Comparison of ENCODE assay signal across 8 mouse cellular contexts in genomic region chr11:115765103-115765606, GRCm38 (mm10). TPM values are rescaled to one million over a fixed set of nuclear protein-coding genes. Genes with fewer than 3 reads are reported as not detected.
DNase-seq lines count a peak whose midpoint lies in the region; ATAC-seq and TF ChIP-seq lines count a peak whose summit lies in the region.

TSS of gene Tmem94 (plus strand) at chr11:115765433.

- peak; percentile 98 for ATAC-seq in embryonic facial prominence, embryonic 14.5 days (ENCODE audit: low read depth)
- ATAC-seq in limb, embryonic 13.5 days (ENCODE audit: low FRiP score, low read depth), result peak; percentile 98
- peak; percentile 97 for ATAC-seq in midbrain, embryonic 16.5 days

- H3K27ac ChIP-seq in embryonic facial prominence, embryonic 14.5 days (replicated peaks; ENCODE audit: low read depth, low read length), result peak within 1 kb of the TSS; percentile 93
- H3K27ac ChIP-seq in heart, adult 2 months, result peak within 1 kb of the TSS; percentile 97
- H3K27ac ChIP-seq in limb, embryonic 13.5 days, result peak within 1 kb of the TSS; percentile 91
- H3K27ac ChIP-seq in midbrain, embryonic 16.5 days (ENCODE audit: low read length), result peak within 1 kb of the TSS; percentile 88

- H3K4me2 ChIP-seq in embryonic facial prominence, embryonic 14.5 days (ENCODE audit: low read depth, low read length), result peak within 1 kb of the TSS; percentile 76
- H3K4me2 ChIP-seq in limb, embryonic 13.5 days (replicated peaks), result peak within 1 kb of the TSS; percentile 80
- H3K4me2 ChIP-seq in midbrain, embryonic 16.5 days (ENCODE audit: low read length), result peak within 1 kb of the TSS; percentile 71

- 0 out of 2 replicates have a peak, but pooled peaks cover under 1% of the 10 kb centered on the region for H3K79me2 ChIP-seq in heart, adult 2 months (replicated peaks; ENCODE audit: control insufficient read depth, insufficient read depth, low read length)

- no peak for TF ChIP-seq EP300 in heart, adult 2 months (IDR thresholded peaks at IDR 0.05; ENCODE audit: insufficient read depth, low read depth, low read length)

- peak within 1 kb of the TSS; percentile 93 for H3K9ac ChIP-seq in embryonic facial prominence, embryonic 14.5 days (ENCODE audit: low read depth, low read length)
- H3K9ac ChIP-seq in heart, adult 2 months (ENCODE audit: low read depth, low read length), result peak within 1 kb of the TSS; percentile 96
- peak within 1 kb of the TSS; percentile 92 for H3K9ac ChIP-seq in limb, embryonic 13.5 days
- peak within 1 kb of the TSS; percentile 89 for H3K9ac ChIP-seq in midbrain, embryonic 16.5 days (ENCODE audit: low read depth, low read length)

- DNase-seq in 3T3-L1 (ENCODE audit: low read depth, low spot score), result peak; percentile 98
- DNase-seq in adrenal gland, postnatal 4 days (ENCODE audit: low spot score in 2 of 2), result peak; percentile 92 to 93
- peak; percentile 98 for DNase-seq in embryonic facial prominence, embryonic 14.5 days (ENCODE audit: low spot score)
- peak; percentile 96 for DNase-seq in heart, adult 2 months
- DNase-seq in kidney, adult 8-10 months, result peak; percentile 96 to 97
- DNase-seq in spleen, postnatal 10 days (ENCODE audit: low spot score in 2 of 2), result peak; percentile 93 to 95

- H3K27me3 ChIP-seq in embryonic facial prominence, embryonic 14.5 days (replicated peaks; ENCODE audit: control insufficient read depth, insufficient read depth, low read length), result no peaks in the 10 kb centered on the region
- no peaks in the 10 kb centered on the region for H3K27me3 ChIP-seq in heart, adult 2 months (ENCODE audit: control insufficient read depth, insufficient read depth, low read length)
- H3K27me3 ChIP-seq in limb, embryonic 13.5 days, result no peaks in the 10 kb centered on the region
- H3K27me3 ChIP-seq in midbrain, embryonic 16.5 days (ENCODE audit: control insufficient read depth, insufficient read depth, low read depth, low read length), result no peaks in the 10 kb centered on the region

- intact Hi-C loops in heart, adult 2 months (cut with DNase I), result loop anchor here (5.0 kb wide), 1 partner anchor 43 kb away; no protein-coding TSS in a partner anchor

- TF ChIP-seq POLR2A in heart, adult 2 months (IDR thresholded peaks at IDR 0.05; ENCODE audit: insufficient read depth, low read depth, low read length), result peak; percentile 69

- H3K4me3 ChIP-seq in embryonic facial prominence, embryonic 14.5 days (ENCODE audit: low read depth, low read length), result peak within 1 kb of the TSS; percentile 84
- H3K4me3 ChIP-seq in heart, adult 2 months, result peak within 1 kb of the TSS; percentile 99
- peak within 1 kb of the TSS; percentile 85 for H3K4me3 ChIP-seq in limb, embryonic 13.5 days
- peak within 1 kb of the TSS; percentile 74 for H3K4me3 ChIP-seq in midbrain, embryonic 16.5 days (ENCODE audit: low read depth, low read length)

- WGBS in embryonic facial prominence, embryonic 14.5 days, result under 1% methylated on average over 32 of the region's 32 CpGs
- under 1% methylated on average over 32 of the region's 32 CpGs for WGBS in heart, adult 2 months
- 0% methylated on average over 32 of the region's 32 CpGs for WGBS in limb, embryonic 13.5 days
- 0% methylated on average over 28 of the region's 32 CpGs for WGBS in midbrain, embryonic 16.5 days

- H3K4me1 ChIP-seq in embryonic facial prominence, embryonic 14.5 days (ENCODE audit: control insufficient read depth, insufficient read depth, low read length), result peaks cover 14% of the 10 kb centered on the region
- peaks cover 8% of the 10 kb centered on the region for H3K4me1 ChIP-seq in heart, adult 2 months (ENCODE audit: control insufficient read depth, insufficient read depth, low read length)
- peaks cover 14% of the 10 kb centered on the region for H3K4me1 ChIP-seq in limb, embryonic 13.5 days
- peaks cover 23% of the 10 kb centered on the region for H3K4me1 ChIP-seq in midbrain, embryonic 16.5 days (ENCODE audit: control insufficient read depth, insufficient read depth, low read length)

- TF ChIP-seq CTCF in heart, adult 2 months (IDR thresholded peaks at IDR 0.05), result no peak

- H3K36me3 ChIP-seq in embryonic facial prominence, embryonic 14.5 days (ENCODE audit: control insufficient read depth, insufficient read depth, low read length), result no peaks in the 10 kb centered on the region
- H3K36me3 ChIP-seq in heart, adult 2 months (ENCODE audit: control insufficient read depth, insufficient read depth, low read length), result peaks cover 3% of the 10 kb centered on the region; the same call in 1 of the 2 replicates
- H3K36me3 ChIP-seq in limb, embryonic 13.5 days, result 0 out of 2 replicates have a peak, but pooled peaks cover 3% of the 10 kb centered on the region
- H3K36me3 ChIP-seq in midbrain, embryonic 16.5 days (ENCODE audit: control insufficient read depth, insufficient read depth, low read length), result no peaks in the 10 kb centered on the region

- H3K9me3 ChIP-seq in embryonic facial prominence, embryonic 14.5 days (ENCODE audit: control insufficient read depth, low read length), result no peaks in the 10 kb centered on the region
- no peaks in the 10 kb centered on the region for H3K9me3 ChIP-seq in limb, embryonic 13.5 days
- no peaks in the 10 kb centered on the region for H3K9me3 ChIP-seq in midbrain, embryonic 16.5 days (replicated peaks; ENCODE audit: control insufficient read depth, low read length, poor library complexity, severe bottlenecking)

RNA-seq across cellular contexts. Expression of gene Tmem94, which starts in this region (rescaled TPM):
- 10 to 100 TPM; 67.4 to 71.0 TPM for total RNA-seq in adrenal gland, postnatal 4 days (2021)
- polyA plus RNA-seq in embryonic facial prominence, embryonic 14.5 days (2014; fragmentation: Nextera tagmentation; extraction: Ambion mirVana), result 15.4 and 18.2 TPM in 2 replicates
- 100 to 1,000 TPM in 1 of 2 experiments, 10 to 100 TPM in 1; 99.5 to 103 TPM for total RNA-seq in heart, adult 2 months (2021)
- 125 and 135 TPM in 2 replicates for polyA plus RNA-seq in heart, adult 2 months (2012; rRNA removed)
- 22.7 and 31.9 TPM in 2 replicates for polyA plus RNA-seq in limb, embryonic 13.5 days (2015; fragmentation: Nextera tagmentation; extraction: Ambion mirVana)
- 25.1 and 25.6 TPM in 2 replicates for polyA plus RNA-seq in midbrain, embryonic 16.5 days (2015; fragmentation: Nextera tagmentation; extraction: Ambion mirVana)

Comparison
In these comparisons a context has a peak if more than half of its experiments do, and no peak if none do; other contexts are left out.
1. Peak in every context shown above with its lines: DNase-seq, ATAC-seq, H3K4me3 ChIP-seq and H3K27ac ChIP-seq.